In the genomic region with DNA sequence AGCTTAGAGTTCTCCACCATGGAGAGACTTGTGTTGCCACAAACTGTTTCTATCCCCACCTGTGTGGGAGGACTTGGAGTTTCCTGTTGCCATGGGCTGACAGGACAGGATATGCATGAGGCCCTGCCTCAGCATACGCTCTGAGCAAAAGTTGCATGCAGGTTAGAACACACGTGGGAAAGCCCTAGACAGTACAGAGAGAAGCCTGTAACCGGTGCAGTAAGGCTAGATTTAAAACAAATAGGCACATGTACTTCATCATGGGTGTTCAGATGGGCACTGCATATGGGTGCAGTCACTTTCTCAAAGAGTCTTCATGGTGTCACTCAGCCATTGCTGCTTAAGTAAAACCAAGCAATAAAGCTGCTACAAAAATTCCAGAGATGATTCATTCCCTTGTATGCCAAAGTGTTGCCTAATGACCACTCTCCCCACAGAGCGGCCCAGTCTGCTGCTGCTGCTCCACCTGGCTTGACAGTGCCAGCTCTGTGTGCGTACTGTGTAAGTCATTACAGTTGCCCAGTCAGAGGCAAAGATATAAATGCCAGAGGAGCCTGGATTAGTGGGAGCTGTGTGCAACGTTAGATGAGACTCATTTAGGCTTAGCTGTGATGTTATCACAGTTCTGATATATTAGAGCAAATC, we compare ENCODE assay signal across 12 mouse cellular contexts. TPM values are rescaled to one million over a fixed set of nuclear protein-coding genes. Genes with fewer than 3 reads are reported as not detected.
DNase-seq lines count a peak whose midpoint lies in the region; ATAC-seq lines count a peak whose summit lies in the region.
"Had no signal": no experiment of that assay in that cellular context is flagged by ENCODE, and none has a peak within 500 bp of the region (broad histone marks: within the 10 kb centered on the region; RNA-seq: fewer than 3 reads in every experiment).

No protein-coding gene starts in this region.

- ATAC-seq in neural tube, embryonic 15.5 days (ENCODE audit: low FRiP score), result no peak

- peaks cover 19% of the 10 kb centered on the region for H3K4me1 ChIP-seq in neural tube, embryonic 15.5 days

- 0 out of 2 replicates have a peak overlapping the region, but pooled peaks have one; percentile 28 for H3K27ac ChIP-seq in neural tube, embryonic 15.5 days (replicated peaks)
- H3K27ac ChIP-seq: embryonic facial prominence, embryonic 15.5 days; hindbrain, embryonic 13.5 days; neural tube, embryonic 12.5 days had no signal

- no peaks in the 10 kb centered on the region for H3K9me3 ChIP-seq in neural tube, embryonic 15.5 days (replicated peaks)
- H3K9me3 ChIP-seq: embryonic facial prominence, embryonic 15.5 days; hindbrain, embryonic 13.5 days; neural tube, embryonic 12.5 days had no signal

- H3K9ac ChIP-seq in neural tube, embryonic 15.5 days (replicated peaks), result no peak overlapping the region
- H3K9ac ChIP-seq: embryonic facial prominence, embryonic 15.5 days; hindbrain, embryonic 13.5 days; neural tube, embryonic 12.5 days had no signal

- 92% methylated on average over 6 of the region's 6 CpGs for WGBS in neural tube, embryonic 15.5 days

- DNase-seq in adrenal gland, adult (ENCODE audit: inconsistent age in 2 of 2, low spot score in 1 of 2), result peak; percentile 45 to 84
- DNase-seq in adrenal gland, adult 18-20 months (ENCODE audit: low spot score in 2 of 2), result no peak
- DNase-seq in neural tube, embryonic 10.5 days (ENCODE audit: extremely low spot score, low spot score), result no peak
- peak; percentile 64 to 78 for DNase-seq in cerebellum, postnatal 25 days
- no peak for DNase-seq in kidney, postnatal 10 days
- DNase-seq in liver, result no peak
- no peak for DNase-seq in yolk sac, embryonic 10.5 days (ENCODE audit: low spot score)
- DNase-seq: kidney, postnatal 25 days had no signal

- H3K4me3 ChIP-seq in neural tube, embryonic 15.5 days (replicated peaks), result no peak overlapping the region
- H3K4me3 ChIP-seq: embryonic facial prominence, embryonic 15.5 days; hindbrain, embryonic 13.5 days; neural tube, embryonic 12.5 days had no signal

- no peaks in the 10 kb centered on the region for H3K27me3 ChIP-seq in neural tube, embryonic 15.5 days (replicated peaks)
- H3K27me3 ChIP-seq: embryonic facial prominence, embryonic 15.5 days; hindbrain, embryonic 13.5 days; neural tube, embryonic 12.5 days had no signal

- H3K4me2 ChIP-seq in neural tube, embryonic 15.5 days, result no peak overlapping the region
- H3K4me2 ChIP-seq: embryonic facial prominence, embryonic 15.5 days; hindbrain, embryonic 13.5 days; neural tube, embryonic 12.5 days had no signal

- H3K36me3 ChIP-seq in neural tube, embryonic 15.5 days, result peaks cover 51% of the 10 kb centered on the region

RNA-seq across cellular contexts. Expression of a gene that starts 2.0 kb away (rescaled TPM):
- total RNA-seq in adrenal gland, adult 18-20 months (2021), result under 1 TPM; 0.40 to 0.67 TPM
- 1.4 and 2.9 TPM in 2 replicates for polyA plus RNA-seq in neural tube, embryonic 15.5 days (2015; fragmentation: Nextera tagmentation; extraction: Ambion mirVana)

Comparison
In these comparisons a context has a peak if more than half of its experiments do, and no peak if none do; other contexts are left out.
1. DNase-seq: peak in adrenal gland, adult (2 of 2) and cerebellum, postnatal 25 days (2 of 2); none in adrenal gland, adult 18-20 months (0 of 2), neural tube, embryonic 10.5 days (single experiment), kidney, postnatal 10 days (single experiment), liver (single experiment) and yolk sac, embryonic 10.5 days (single experiment).